Mouse (Mus musculus) forebrain, postnatal 0 days (tissue): ENCODE results near the gene Plxna4. TPM values are rescaled to one million over a fixed set of nuclear protein-coding genes. Genes with fewer than 3 reads are reported as not detected.

Experiments used
- ATAC-seq: fragments of 200-750 bp; cut with Nextera tagmentation; 2 replicates; pipeline ENCODE4 v1.8.0; 2017; ENCODE audit warnings: mild to moderate bottlenecking, moderate library complexity
- DNase-seq: peaks from one replicate; pipeline ENCODE4 v3.0.0-alpha.2; 2015
- H3K27ac ChIP-seq: fragments of 300-500 bp; sonication (generic); 2 replicates; pipeline ENCODE4 v1.5.1; 2014; ENCODE audit warnings: low read depth, mild to moderate bottlenecking, antibody characterized with exemption, low read length, moderate library complexity, mixed read lengths
- H3K27me3 ChIP-seq: fragments of 300-500 bp; sonication (generic); 2 replicates; pipeline ENCODE4 v1.6.1; 2014; ENCODE audit warnings: mild to moderate bottlenecking, low read length, mixed read lengths; ENCODE audit not compliant: insufficient read depth
- H3K36me3 ChIP-seq: fragments of 300-500 bp; sonication (generic); 2 replicates; pipeline ENCODE4 v1.6.1; 2014; ENCODE audit warnings: mild to moderate bottlenecking, moderate library complexity; ENCODE audit not compliant: insufficient read depth
- H3K4me1 ChIP-seq: fragments of 300-500 bp; sonication (generic); 2 replicates; pipeline ENCODE4 v1.6.1; 2014; ENCODE audit warnings: antibody characterized with exemption; ENCODE audit not compliant: insufficient read depth
- H3K4me2 ChIP-seq: fragments of 300-500 bp; sonication (generic); 2 replicates; pipeline ENCODE4 v1.6.1; 2014; ENCODE audit warnings: low read depth, mild to moderate bottlenecking, moderate library complexity
- H3K4me3 ChIP-seq: fragments of 300-500 bp; sonication (generic); 2 replicates; pipeline ENCODE4 v1.5.1; 2014; ENCODE audit warnings: low read depth, low read length, mixed read lengths
- H3K9ac ChIP-seq: fragments of 300-500 bp; sonication (generic); 2 replicates; pipeline ENCODE4 v1.6.1; 2014; ENCODE audit warnings: mild to moderate bottlenecking
- H3K9me3 ChIP-seq: fragments of 300-500 bp; sonication (generic); 2 replicates; pipeline ENCODE4 v1.6.1; 2016; ENCODE audit warnings: low read length
- CTCF ChIP-seq: sonication (generic); IDR thresholded peaks from 2 replicates; pipeline ENCODE4 v1.5.1; 2016; ENCODE audit warnings: antibody characterized with exemption, control low read depth, low read depth
- WGBS: fragments of 180-500 bp; shearing (Covaris S2); extraction: QIAGEN DNeasy Blood & Tissue Kit; methylation state at CpG from one replicate; pipeline ENCODE4 v1.1.7; 2014; 5-methylcytosine and 5-hydroxymethylcytosine counted together
- polyA plus RNA-seq: library from polyadenylated mRNA; unstranded; fragments of >200 nt; fragmentation: Nextera tagmentation; extraction: Ambion mirVana; gene quantifications from 2 replicates; pipeline ENCODE4 v1.2.1, GENCODE M21; 2015
- total RNA-seq: library from RNA; depleted of rRNA; stranded (reverse); fragments of >200 nt; gene quantifications from 2 replicates; pipeline ENCODE4 v1.2.3, GENCODE M21; 2014

Gene Plxna4
- total and polyA plus RNA-seq, 2 experiments from 2014 or later: 12.0 to 51.5 TPM

- ATAC-seq (no peak), DNase-seq (no peak)
- Histone ChIP-seq H3K27me3 (no peaks in the 10 kb centered on the region), H3K4me3 (no peak overlapping the region), H3K9me3 (no peaks in the 10 kb centered on the region), H3K36me3 (peaks cover 49% of the 10 kb centered on the region), H3K9ac (no peak overlapping the region), H3K4me2 (no peak overlapping the region), H3K4me1 (no peaks in the 10 kb centered on the region), H3K27ac (no peak overlapping the region)
- no peak for TF ChIP-seq CTCF
- WGBS: 57% methylated on average over 1 of the region's 1 CpGs
Observed at GRCm38 (mm10) chr6:32202664-32203192, 385.3 kb downstream of the Plxna4 start.

- no peak for TF ChIP-seq CTCF
- ATAC-seq: peak; percentile 3; the same call in 1 of the 2 replicates
Observed at GRCm38 (mm10) chr6:32201506-32201905, 386.5 kb downstream of the Plxna4 start.

GRCm38 (mm10) chr6:32199616-32200015 is 388.4 kb downstream of the Plxna4 start:
- Histone ChIP-seq H3K9ac (no peak overlapping the region), H3K4me1 (no peaks in the 10 kb centered on the region), H3K9me3 (no peaks in the 10 kb centered on the region), H3K27ac (no peak overlapping the region), H3K36me3 (peaks cover 44% of the 10 kb centered on the region), H3K4me2 (no peak overlapping the region), H3K4me3 (no peak overlapping the region), H3K27me3 (no peaks in the 10 kb centered on the region)
- no peak for DNase-seq
- 70% methylated on average over 2 of the region's 2 CpGs for WGBS
- no peak for TF ChIP-seq CTCF
- no peak for ATAC-seq

More at GRCm38 (mm10) chr6:32201506-32201905, 386.5 kb downstream of the Plxna4 start:
- DNase-seq: no peak
- Histone ChIP-seq H3K27me3 (no peaks in the 10 kb centered on the region), H3K27ac (no peak overlapping the region), H3K9ac (no peak overlapping the region), H3K4me1 (no peaks in the 10 kb centered on the region), H3K36me3 (peaks cover 52% of the 10 kb centered on the region), H3K4me2 (no peak overlapping the region), H3K9me3 (no peaks in the 10 kb centered on the region), H3K4me3 (no peak overlapping the region)

- no peak for DNase-seq
- Histone ChIP-seq H3K9me3 (no peaks in the 10 kb centered on the region), H3K27me3 (no peaks in the 10 kb centered on the region), H3K4me2 (no peak overlapping the region), H3K27ac (no peak overlapping the region), H3K4me1 (no peaks in the 10 kb centered on the region), H3K36me3 (peaks cover 63% of the 10 kb centered on the region), H3K9ac (no peak overlapping the region), H3K4me3 (no peak overlapping the region)
- WGBS: 93% methylated on average over 9 of the region's 9 CpGs
- no peak for ATAC-seq
- no peak for TF ChIP-seq CTCF
Observed at GRCm38 (mm10) chr6:32196913-32197312, 391.1 kb downstream of the Plxna4 start.

GRCm38 (mm10) chr6:32193046-32193445 is 394.9 kb downstream of the Plxna4 start:
- peaks cover 74% of the 10 kb centered on the region for H3K36me3 ChIP-seq
- H3K9me3 ChIP-seq: no peaks in the 10 kb centered on the region
- no peak overlapping the region for H3K4me3 ChIP-seq
- H3K4me1 ChIP-seq: no peaks in the 10 kb centered on the region
- ATAC-seq (no peak), DNase-seq (no peak)
- H3K27ac ChIP-seq: no peak overlapping the region
- H3K27me3 ChIP-seq: no peaks in the 10 kb centered on the region
- H3K4me2 ChIP-seq: no peak overlapping the region
- WGBS: 66% methylated on average over 2 of the region's 2 CpGs
- no peak overlapping the region for H3K9ac ChIP-seq
- no peak for TF ChIP-seq CTCF

GRCm38 (mm10) chr6:32184402-32184985 is 403.5 kb downstream of the Plxna4 start:
- no peak for DNase-seq
- 95% methylated on average over 4 of the region's 4 CpGs for WGBS
- H3K4me3 ChIP-seq: no peak overlapping the region
- H3K4me1 ChIP-seq: no peaks in the 10 kb centered on the region
- TF ChIP-seq CTCF: no peak
- peaks cover 60% of the 10 kb centered on the region for H3K36me3 ChIP-seq
- ATAC-seq: no peak
- H3K9me3 ChIP-seq: no peaks in the 10 kb centered on the region
- no peak overlapping the region for H3K4me2 ChIP-seq
- no peak overlapping the region for H3K9ac ChIP-seq
- H3K27me3 ChIP-seq: no peaks in the 10 kb centered on the region
- H3K27ac ChIP-seq: no peak overlapping the region

DNA sequence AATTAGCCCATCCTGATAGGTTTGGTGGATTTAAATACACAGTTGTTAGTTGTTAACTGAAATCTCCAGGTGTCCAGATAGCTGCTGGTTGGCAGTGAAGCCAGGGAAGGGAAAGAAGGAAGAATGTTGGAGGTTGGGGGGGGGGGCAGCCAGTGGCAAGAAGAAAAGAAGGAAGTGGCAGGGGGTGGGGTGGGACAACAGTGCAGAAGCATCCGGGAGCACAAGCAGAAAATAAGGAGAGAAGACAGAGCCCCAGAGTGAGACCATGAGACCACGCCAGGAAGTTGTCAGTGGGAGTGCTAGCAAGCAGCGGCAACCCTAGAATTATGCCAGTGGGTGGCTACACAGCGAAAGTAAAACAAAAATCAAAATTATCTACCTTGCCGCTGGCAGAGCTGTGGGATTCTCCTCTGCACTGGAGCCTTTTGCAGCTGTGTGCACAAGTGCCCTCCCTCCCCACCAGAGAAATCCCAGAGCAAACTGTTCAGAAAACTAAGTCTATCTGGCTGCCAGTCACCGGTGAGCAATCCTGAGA is 404.3 kb downstream of the Plxna4 start:
- no peaks in the 10 kb centered on the region for H3K4me1 ChIP-seq
- H3K27ac ChIP-seq: no peak overlapping the region
- no peak for DNase-seq
- no peaks in the 10 kb centered on the region for H3K27me3 ChIP-seq
- no peak overlapping the region for H3K4me2 ChIP-seq
- H3K9me3 ChIP-seq: no peaks in the 10 kb centered on the region
- no peak overlapping the region for H3K4me3 ChIP-seq
- no peak for TF ChIP-seq CTCF
- no peak; the same call in 1 of the 2 replicates for ATAC-seq
- no peak overlapping the region for H3K9ac ChIP-seq
- peaks cover 56% of the 10 kb centered on the region for H3K36me3 ChIP-seq
- WGBS: 61% methylated on average over 6 of the region's 6 CpGs
